Mouse (Mus musculus): ENCODE measurements around the gene Ankrd28.

DNA sequence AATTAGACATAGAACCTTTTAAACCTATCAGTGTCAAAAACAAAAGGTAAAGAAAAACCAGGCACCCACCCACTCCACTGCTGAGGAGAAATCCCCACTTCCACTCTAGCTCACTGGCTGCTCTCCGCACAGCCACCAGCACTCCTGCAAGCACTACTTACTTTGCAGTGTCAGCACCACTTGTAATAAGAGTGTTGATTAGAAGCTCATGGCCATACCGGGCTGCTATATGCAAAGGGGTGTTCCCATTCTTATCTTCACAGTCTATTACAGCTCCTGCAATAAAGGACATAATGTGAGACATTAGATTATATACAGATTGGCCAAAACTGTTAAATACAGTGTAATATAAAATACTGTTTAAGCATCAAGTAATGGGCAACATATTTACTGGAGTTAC is 95.6 kb downstream of the Ankrd28 start:
- TF ChIP-seq CTCF (IDR thresholded peaks at IDR 0.05), result no peak
- TF ChIP-seq EP300 (IDR thresholded peaks at IDR 0.05; ENCODE audit: insufficient read depth, low read depth, low read length), result no peak

Measured in heart, adult 2 months (tissue).